Mouse (Mus musculus): ENCODE measurements around the gene Slc11a1.

DNA sequence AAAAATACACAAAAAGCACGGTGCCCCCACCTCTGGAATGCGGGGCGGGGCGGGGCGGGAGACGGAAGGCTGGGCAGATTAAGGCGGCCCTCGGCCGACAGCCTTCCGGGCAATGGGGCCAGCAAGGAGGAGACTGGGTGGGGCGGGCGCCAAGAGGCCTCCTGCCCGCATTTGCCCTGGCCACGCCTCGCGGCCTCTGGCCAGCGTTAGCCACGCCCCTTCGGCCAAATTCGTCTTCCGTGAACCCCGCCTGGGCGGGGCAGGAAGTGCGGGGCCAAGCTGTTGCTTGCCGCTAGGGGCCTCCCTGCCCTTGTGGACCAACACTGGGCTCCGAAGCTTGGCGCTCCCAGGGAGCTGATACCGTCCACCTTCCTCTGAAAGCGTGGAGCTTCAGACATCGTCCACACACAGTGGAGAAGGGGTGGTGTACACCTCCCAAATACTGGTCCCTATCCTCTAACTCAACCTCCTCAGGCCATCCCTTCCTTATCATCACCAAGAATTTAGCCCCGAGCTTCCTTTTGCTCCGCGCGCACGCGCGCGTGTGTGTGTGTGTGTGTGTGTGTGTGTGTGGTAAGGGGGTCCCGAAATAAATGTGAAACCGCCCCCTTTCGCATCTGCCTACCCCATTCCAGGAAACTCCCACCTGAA lies 22.4 kb downstream of the Slc11a1 start:
- peak; percentile 98 for TF ChIP-seq CTCF (IDR thresholded peaks at IDR 0.05; ENCODE audit: low read depth)
- TF ChIP-seq EP300 (IDR thresholded peaks at IDR 0.05; ENCODE audit: low read depth), result peak; percentile 5
